Mouse (Mus musculus) T-helper 2 cell (primary cell): ENCODE measurements around the gene Olfr172.

Experiments used
- in situ Hi-C: fragments of 300-600 bp; cut with MboI, MseI; formaldehyde crosslinking; loops from one replicate; pipeline ENCODE4 v1.15.1; 2025; ENCODE audit warnings: high pct_unique_total_duplicates

Olfr172 gene

GRCm38 (mm10) chr16:58763076-58763475 lies at the start of gene Olfr172:
Olfr172 (minus strand) TSS chr16:58763176.
- in situ Hi-C loops = no loop called here

GRCm38 (mm10) chr16:58800168-58800567 lies 37.2 kb upstream of the Olfr172 start, which contains the start of gene Olfr173:
Olfr173 (minus strand) TSS chr16:58800268.
- in situ Hi-C loops = no loop called here

- in situ Hi-C loops = no loop called here
These were observed 6.8 kb downstream of the Olfr172 start for GRCm38 (mm10) chr16:58756191-58756590.

GRCm38 (mm10) chr16:58751314-58751713 lies 11.7 kb downstream of the Olfr172 start:
- in situ Hi-C loops = no loop called here

- in situ Hi-C loops = no loop called here
These were observed 16.3 kb downstream of the Olfr172 start for GRCm38 (mm10) chr16:58746715-58747114.

GRCm38 (mm10) chr16:58740751-58741150 lies 22.2 kb downstream of the Olfr172 start:
- in situ Hi-C loops = no loop called here

- in situ Hi-C loops = no loop called here
These were observed 24.2 kb downstream of the Olfr172 start for GRCm38 (mm10) chr16:58738800-58739199.

GRCm38 (mm10) chr16:58738205-58738604 lies 24.8 kb downstream of the Olfr172 start:
- in situ Hi-C loops = no loop called here

- in situ Hi-C loops = loop anchor here (5.0 kb wide), 1 partner anchor 61 kb away; no protein-coding TSS in a partner anchor
These were observed 34.8 kb downstream of the Olfr172 start for GRCm38 (mm10) chr16:58728176-58728671.

GRCm38 (mm10) chr16:58727477-58728131 lies 35.4 kb downstream of the Olfr172 start, which contains the start of gene Cldnd1:
Cldnd1 (plus strand) TSS chr16:58727910.
- in situ Hi-C loops = loop anchor here (5.0 kb wide), 1 partner anchor 60 kb away; no protein-coding TSS in a partner anchor

GRCm38 (mm10) chr16:58726680-58727476 lies 36.1 kb downstream of the Olfr172 start:
- in situ Hi-C loops = loop anchor here (5.0 kb wide), 1 partner anchor 60 kb away; no protein-coding TSS in a partner anchor

- in situ Hi-C loops = no loop called here
These were observed 40.7 kb downstream of the Olfr172 start for GRCm38 (mm10) chr16:58722292-58722691.

- in situ Hi-C loops = no loop called here
These were observed 44.3 kb downstream of the Olfr172 start, which contains the start of gene Gpr15 for GRCm38 (mm10) chr16:58718666-58719120. Gpr15 (minus strand) TSS chr16:58719070.

- in situ Hi-C loops = no loop called here
These were observed 48.0 kb downstream of the Olfr172 start for GRCm38 (mm10) chr16:58715018-58715417.

- in situ Hi-C loops = no loop called here
These were observed 49.8 kb downstream of the Olfr172 start for GRCm38 (mm10) chr16:58713128-58713527.

GRCm38 (mm10) chr16:58712221-58712620 lies 50.8 kb downstream of the Olfr172 start:
- in situ Hi-C loops = no loop called here
